Mouse (Mus musculus): ENCODE measurements around the gene Ssu2. TPM values are rescaled to one million over a fixed set of nuclear protein-coding genes. Genes with fewer than 3 reads are reported as not detected.

Ssu2 gene
- polyA plus RNA-seq, 1 experiment, result not detected

DNA sequence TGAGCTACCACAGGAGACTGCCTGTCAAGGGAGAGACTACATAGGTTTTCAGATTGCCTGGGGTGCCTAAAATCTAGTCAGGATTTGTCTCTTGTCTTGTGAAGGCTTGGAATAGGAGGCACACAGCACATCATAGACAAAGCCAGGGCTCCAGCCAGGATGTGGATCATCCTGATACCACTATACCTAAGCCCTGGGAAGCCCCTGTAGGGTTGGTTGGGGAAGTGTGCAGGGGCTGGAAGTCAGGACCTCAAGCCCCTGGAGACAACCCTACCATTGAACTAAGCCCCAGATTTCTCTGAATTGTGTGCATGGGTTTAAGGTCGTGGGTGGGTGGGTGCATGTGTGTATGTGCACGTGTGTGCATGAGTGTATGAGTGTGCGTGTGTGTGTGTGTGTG is 562 bp upstream of the Ssu2 start:
- Histone ChIP-seq H3K27ac (ENCODE audit: insufficient read depth, low read length) (no peak overlapping the region), H3K4me3 (ENCODE audit: insufficient read depth, low read length) (no peak overlapping the region), H3K4me1 (ENCODE audit: control insufficient read depth, insufficient read depth, low read length) (no peaks in the 10 kb centered on the region)
- TF ChIP-seq CTCF (IDR thresholded peaks at IDR 0.05; ENCODE audit: borderline replicate concordance, insufficient read depth, low read length) (no peak), POLR2A (IDR thresholded peaks at IDR 0.05; ENCODE audit: low read depth, low read length) (no peak)

DNA sequence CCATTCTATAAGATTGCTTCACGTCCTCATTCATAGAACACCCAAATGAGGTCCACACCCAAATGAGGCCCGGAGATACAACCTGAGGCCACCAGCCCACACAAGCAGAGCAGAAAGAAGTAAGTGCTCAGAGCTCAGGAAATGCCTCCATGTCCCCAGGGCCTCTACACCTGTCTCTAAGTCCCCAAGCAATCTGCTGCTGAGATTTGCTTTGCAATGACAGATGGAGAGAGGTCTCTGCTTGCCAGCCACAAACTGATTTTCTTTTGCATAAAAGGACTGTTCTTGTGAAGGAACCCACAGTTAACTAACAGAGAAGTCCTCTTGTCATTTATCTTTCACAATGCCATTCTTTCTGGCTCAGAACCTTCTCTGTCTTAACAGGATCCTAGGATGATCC is 1.6 kb downstream of the Ssu2 start:
- H3K4me1 ChIP-seq (ENCODE audit: control insufficient read depth, insufficient read depth, low read length), result no peaks in the 10 kb centered on the region
- H3K4me3 ChIP-seq (ENCODE audit: insufficient read depth, low read length), result no peak overlapping the region
- H3K27ac ChIP-seq (ENCODE audit: insufficient read depth, low read length), result no peak overlapping the region
- TF ChIP-seq CTCF (IDR thresholded peaks at IDR 0.05; ENCODE audit: borderline replicate concordance, insufficient read depth, low read length) (no peak), POLR2A (IDR thresholded peaks at IDR 0.05; ENCODE audit: low read depth, low read length) (no peak)

DNA sequence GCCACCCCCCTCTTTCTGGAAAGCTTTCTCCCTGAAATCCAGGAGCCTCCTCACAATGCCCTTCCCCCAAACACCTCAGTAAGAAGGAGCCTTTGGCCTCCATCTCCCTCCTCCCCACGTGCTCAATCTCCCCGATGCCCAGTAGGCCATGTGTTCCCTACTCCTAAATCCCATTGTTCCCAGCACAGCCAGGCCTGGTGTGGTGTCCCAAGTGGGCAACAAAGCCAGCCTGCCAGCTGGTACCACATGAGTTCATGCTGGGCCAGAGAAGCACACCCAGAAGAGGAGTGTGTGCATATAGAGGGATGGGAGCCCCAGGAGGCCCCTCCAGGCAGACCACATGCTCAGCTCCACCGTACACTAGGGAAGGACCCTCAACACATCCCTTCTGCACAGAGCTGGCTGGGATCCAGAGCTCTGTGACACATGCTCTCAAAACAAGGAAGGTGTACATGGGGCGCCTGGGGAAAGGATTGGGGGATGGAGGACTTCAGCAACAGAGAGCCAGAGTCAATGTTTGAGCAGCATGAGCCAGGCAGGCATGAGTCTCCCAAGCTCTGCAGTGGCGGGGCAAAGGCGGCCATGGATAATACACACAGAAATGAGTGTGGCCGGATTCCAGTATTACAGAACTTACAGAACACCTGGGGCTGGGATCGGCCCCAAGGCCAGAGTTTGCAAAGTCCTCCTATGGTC is 4.7 kb downstream of the Ssu2 start:
- H3K27ac ChIP-seq (ENCODE audit: insufficient read depth, low read length), result no peak overlapping the region
- H3K4me3 ChIP-seq (ENCODE audit: insufficient read depth, low read length), result no peak overlapping the region
- no peak for TF ChIP-seq CTCF (IDR thresholded peaks at IDR 0.05; ENCODE audit: borderline replicate concordance, insufficient read depth, low read length)
- TF ChIP-seq POLR2A (IDR thresholded peaks at IDR 0.05; ENCODE audit: low read depth, low read length), result no peak
- no peaks in the 10 kb centered on the region for H3K4me1 ChIP-seq (ENCODE audit: control insufficient read depth, insufficient read depth, low read length)

DNA sequence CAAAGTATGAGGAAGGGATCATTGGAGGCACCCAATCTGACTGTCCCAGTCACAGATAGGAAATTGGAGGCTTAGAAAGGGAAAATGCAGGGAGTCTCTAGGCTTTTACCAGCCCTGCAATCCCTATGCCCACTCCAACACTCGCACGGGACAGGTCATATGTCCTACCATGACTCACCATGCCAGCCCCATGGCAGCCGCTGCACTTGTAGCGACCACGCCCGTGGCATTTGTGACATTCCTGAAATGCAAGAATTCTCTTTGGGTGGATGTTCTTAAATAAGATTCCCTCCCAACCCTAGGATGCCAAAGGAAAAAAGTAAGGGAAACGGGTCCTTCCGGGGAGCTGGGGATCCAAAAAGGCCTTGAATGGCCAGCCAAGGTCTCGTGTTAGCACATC is 8.8 kb downstream of the Ssu2 start:
- H3K4me1 ChIP-seq (ENCODE audit: control insufficient read depth, insufficient read depth, low read length), result no peaks in the 10 kb centered on the region
- H3K4me3 ChIP-seq (ENCODE audit: insufficient read depth, low read length), result no peak overlapping the region
- TF ChIP-seq CTCF (IDR thresholded peaks at IDR 0.05; ENCODE audit: borderline replicate concordance, insufficient read depth, low read length) (no peak), POLR2A (IDR thresholded peaks at IDR 0.05; ENCODE audit: low read depth, low read length) (no peak)
- H3K27ac ChIP-seq (ENCODE audit: insufficient read depth, low read length), result no peak overlapping the region

DNA sequence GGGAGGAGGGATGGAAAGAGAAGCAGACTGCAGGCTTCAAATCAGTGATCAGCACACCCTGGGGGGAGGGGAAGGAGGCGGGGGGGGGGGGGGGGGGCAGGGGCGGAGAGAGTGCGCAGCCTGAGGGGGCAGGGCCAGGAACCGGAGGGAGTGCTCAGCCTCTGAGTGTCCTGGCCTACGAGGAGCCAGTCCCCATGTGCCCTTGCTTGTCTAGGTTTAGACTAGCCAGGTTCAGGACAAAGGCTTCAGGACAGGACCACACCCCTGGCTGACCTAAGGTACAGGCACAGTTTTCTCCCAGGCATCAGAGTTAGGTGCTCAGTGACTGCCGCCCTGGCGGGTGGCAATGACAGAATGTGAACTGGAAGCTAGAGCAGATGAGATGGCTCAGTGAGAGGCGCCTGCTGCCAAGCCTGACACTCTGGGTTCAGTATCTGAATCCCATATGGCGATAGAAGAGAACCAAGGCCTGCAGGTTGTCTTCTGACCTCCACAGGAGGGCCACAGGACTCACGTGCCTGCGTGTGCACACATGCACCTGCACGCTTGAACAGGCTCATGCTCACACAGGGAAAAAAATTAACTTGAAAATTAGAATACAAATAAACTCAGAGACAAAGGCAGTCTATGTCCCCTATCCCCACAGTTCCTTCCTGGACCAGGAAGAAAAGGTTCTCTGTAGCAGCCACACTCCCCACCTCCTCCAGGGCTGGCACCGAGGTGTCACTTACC is 12.0 kb downstream of the Ssu2 start:
- H3K4me1 ChIP-seq (ENCODE audit: control insufficient read depth, insufficient read depth, low read length), result no peaks in the 10 kb centered on the region
- H3K4me3 ChIP-seq (ENCODE audit: insufficient read depth, low read length), result no peak overlapping the region
- TF ChIP-seq CTCF (IDR thresholded peaks at IDR 0.05; ENCODE audit: borderline replicate concordance, insufficient read depth, low read length) (no peak), POLR2A (IDR thresholded peaks at IDR 0.05; ENCODE audit: low read depth, low read length) (no peak)
- H3K27ac ChIP-seq (ENCODE audit: insufficient read depth, low read length), result no peak overlapping the region

DNA sequence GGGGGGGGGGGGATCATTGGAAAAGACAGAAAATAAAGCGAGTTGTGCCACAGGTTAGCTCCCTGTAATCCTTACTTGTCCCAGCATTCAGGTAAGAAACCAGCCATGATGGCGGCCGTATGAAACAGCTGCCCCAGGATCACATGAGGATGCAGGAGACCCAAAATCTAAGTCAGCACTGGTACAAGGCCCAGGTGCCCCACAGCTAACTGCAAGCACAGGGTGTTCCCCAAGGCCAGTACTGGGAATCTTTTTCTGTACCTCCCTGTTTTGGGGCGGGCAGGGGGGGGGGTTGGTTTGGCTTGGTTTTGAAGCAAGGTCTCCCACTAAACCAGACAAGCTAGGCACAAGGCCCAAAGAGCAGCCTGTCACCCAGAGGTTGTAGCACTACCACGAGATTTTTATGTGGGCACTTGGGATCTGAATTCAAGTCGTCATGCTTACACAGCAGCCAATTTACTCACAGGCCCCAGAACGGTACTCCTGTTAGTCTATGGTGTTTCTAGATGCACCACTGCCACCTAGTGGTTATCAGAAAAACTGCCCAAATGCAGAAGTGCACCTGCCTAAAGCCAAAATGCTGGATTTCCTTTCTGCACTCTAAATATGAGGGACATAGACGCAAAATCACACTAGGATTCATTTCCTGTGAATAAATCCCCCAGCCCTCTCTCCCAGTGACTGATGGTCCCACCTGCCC is 13.8 kb downstream of the Ssu2 start:
- no peaks in the 10 kb centered on the region for H3K4me1 ChIP-seq (ENCODE audit: control insufficient read depth, insufficient read depth, low read length)
- no peak overlapping the region for H3K27ac ChIP-seq (ENCODE audit: insufficient read depth, low read length)
- no peak overlapping the region for H3K4me3 ChIP-seq (ENCODE audit: insufficient read depth, low read length)
- TF ChIP-seq CTCF (IDR thresholded peaks at IDR 0.05; ENCODE audit: borderline replicate concordance, insufficient read depth, low read length), result no peak
- TF ChIP-seq POLR2A (IDR thresholded peaks at IDR 0.05; ENCODE audit: low read depth, low read length), result no peak

DNA sequence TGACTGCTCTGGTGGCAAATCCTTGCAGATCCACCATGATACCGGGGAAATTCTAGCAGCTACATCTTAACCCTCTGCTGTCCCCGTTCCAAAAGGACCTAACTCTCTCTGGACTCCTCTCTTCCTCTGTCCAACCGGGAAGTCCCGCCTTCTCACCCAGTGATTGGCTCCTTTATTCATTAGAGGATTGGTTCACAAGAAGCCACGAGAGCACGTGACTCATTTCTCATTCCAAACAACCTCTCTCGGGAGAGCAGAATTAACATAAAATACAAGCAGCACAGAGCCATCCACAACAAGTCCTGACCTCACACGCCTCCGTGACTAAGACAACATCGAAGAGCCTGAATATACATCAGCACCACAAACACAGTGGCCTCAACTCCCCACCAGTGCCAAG is 22.5 kb downstream of the Ssu2 start:
- no peak for TF ChIP-seq POLR2A (IDR thresholded peaks at IDR 0.05; ENCODE audit: low read depth, low read length)
- TF ChIP-seq CTCF (IDR thresholded peaks at IDR 0.05; ENCODE audit: borderline replicate concordance, insufficient read depth, low read length), result no peak
- Histone ChIP-seq H3K4me3 (ENCODE audit: insufficient read depth, low read length) (no peak overlapping the region), H3K27ac (ENCODE audit: insufficient read depth, low read length) (no peak overlapping the region), H3K4me1 (ENCODE audit: control insufficient read depth, insufficient read depth, low read length) (no peaks in the 10 kb centered on the region)

DNA sequence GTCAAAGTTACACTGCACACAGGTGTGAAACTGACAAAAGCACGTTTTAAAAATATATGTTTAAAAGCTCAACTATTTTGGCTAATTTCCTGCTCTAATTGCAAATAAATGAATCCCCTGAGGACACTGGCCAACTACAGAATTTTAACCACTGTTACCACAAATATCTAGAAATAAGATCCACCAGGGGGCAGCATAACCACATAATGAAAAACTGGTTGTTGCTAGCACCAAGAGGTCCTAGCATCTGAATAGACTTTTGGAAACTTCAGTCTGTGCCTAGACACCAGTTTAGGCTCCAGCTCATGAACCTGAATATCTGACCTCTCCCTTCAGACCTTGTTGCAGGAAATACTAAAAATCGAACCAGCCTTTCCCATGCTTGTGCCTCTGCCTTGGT is 23.2 kb downstream of the Ssu2 start:
- Histone ChIP-seq H3K4me3 (ENCODE audit: insufficient read depth, low read length) (no peak overlapping the region), H3K27ac (ENCODE audit: insufficient read depth, low read length) (no peak overlapping the region), H3K4me1 (ENCODE audit: control insufficient read depth, insufficient read depth, low read length) (no peaks in the 10 kb centered on the region)
- no peak for TF ChIP-seq CTCF (IDR thresholded peaks at IDR 0.05; ENCODE audit: borderline replicate concordance, insufficient read depth, low read length)
- TF ChIP-seq POLR2A (IDR thresholded peaks at IDR 0.05; ENCODE audit: low read depth, low read length), result no peak

DNA sequence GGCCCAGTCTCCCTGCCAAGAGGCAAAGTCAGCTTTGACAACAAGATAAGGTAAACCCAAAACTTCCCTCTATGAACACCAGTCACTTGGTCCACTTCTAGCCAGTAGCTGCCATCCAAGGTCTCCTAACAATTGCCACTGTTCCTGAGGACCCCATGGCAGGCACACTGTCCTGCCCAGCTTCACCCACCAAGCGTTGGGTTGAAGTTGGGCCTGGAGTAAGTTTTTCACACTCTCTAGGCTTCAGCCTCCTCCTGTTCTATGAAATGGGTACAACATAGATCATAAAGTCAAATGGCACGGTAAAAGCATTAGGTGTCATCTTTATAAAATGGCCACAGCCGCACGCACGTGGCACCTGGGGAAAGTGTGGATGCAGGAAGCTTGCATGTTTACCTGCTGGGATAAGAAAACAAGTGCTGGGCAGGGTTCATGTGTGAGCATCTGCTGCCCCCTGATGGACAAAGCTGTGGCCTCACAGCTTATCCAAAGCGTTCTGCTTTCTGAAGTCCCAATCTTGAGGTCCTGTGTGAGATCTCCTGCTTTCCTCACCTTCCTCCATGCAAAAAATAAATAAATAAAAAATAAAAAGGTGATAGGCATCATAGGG is 25.4 kb downstream of the Ssu2 start:
- TF ChIP-seq POLR2A (IDR thresholded peaks at IDR 0.05; ENCODE audit: low read depth, low read length), result no peak
- TF ChIP-seq CTCF (IDR thresholded peaks at IDR 0.05; ENCODE audit: borderline replicate concordance, insufficient read depth, low read length), result peak; percentile 76
- Histone ChIP-seq H3K4me3 (ENCODE audit: insufficient read depth, low read length) (no peak overlapping the region), H3K27ac (ENCODE audit: insufficient read depth, low read length) (no peak overlapping the region), H3K4me1 (ENCODE audit: control insufficient read depth, insufficient read depth, low read length) (no peaks in the 10 kb centered on the region)
